Mouse (Mus musculus): ENCODE results near the gene Psmb7. TPM values are rescaled to one million over a fixed set of nuclear protein-coding genes. Genes with fewer than 3 reads are reported as not detected.

Gene Psmb7
- polyA plus RNA-seq, 1 experiment from 2014 or later = 162 TPM

DNA sequence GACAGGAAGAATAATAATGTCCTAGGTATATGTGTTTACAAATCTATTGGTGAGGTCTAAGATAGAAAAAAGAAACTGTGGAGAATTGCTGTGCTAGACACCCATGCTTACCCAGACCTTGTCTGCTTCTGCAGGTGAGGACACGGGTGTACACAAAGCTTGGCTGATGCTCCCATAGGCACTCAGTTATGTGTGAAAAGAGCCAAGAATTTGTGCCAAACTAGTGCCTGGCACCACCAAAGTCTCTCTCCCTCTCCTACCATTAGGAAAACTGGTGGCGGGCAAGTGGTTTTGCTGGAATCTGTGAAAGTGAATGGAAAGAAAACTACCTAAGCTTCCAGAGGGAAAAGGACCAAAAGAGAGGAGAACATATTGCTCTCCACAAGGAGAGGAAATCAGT, 45.5 kb downstream of the Psmb7 start:
- Histone ChIP-seq H3K27ac (replicated peaks) (no peak overlapping the region), H3K9me3 (ENCODE audit: control insufficient read depth, low read length) (no peaks in the 10 kb centered on the region), H3K4me1 (replicated peaks; ENCODE audit: control insufficient read depth, insufficient read depth) (no peaks in the 10 kb centered on the region), H3K4me2 (replicated peaks; ENCODE audit: low read depth) (no peak overlapping the region), H3K4me3 (ENCODE audit: low read depth, low read length) (no peak overlapping the region), H3K9ac (ENCODE audit: low read length) (no peak overlapping the region), H3K27me3 (ENCODE audit: control insufficient read depth, insufficient read depth, low read length) (no peaks in the 10 kb centered on the region), H3K36me3 (ENCODE audit: control insufficient read depth, insufficient read depth, low read length) (no peaks in the 10 kb centered on the region)
- ATAC-seq (ENCODE audit: low FRiP score, low TSS enrichment) (no peak), DNase-seq (ENCODE audit: low spot score) (no peak)
- TF ChIP-seq CTCF (IDR thresholded peaks at IDR 0.05; ENCODE audit: low read depth) (no peak), EP300 (optimal IDR thresholded peaks at IDR 0.05) (no peak)
- WGBS = 86% methylated on average over 2 of the region's 2 CpGs

DNA sequence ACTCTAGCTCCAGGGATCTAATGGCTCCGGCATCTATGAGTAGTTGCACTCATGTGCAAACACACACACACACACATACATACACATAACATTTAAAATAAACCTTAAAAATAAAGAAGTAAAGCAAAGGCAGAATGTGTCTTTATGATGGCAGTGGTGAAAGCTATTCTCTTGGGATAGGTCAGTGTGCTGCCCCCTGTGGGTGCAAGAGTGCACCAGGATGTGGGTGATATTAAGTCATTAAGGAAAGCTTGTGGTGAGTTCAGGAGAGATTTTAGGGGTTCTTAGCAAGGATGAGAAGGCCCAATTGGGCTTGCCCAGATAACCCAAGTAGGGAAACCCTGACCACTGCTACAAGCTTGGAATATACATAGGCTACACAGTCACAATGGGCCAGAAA, 46.0 kb downstream of the Psmb7 start:
- no peak overlapping the region for H3K4me3 ChIP-seq (ENCODE audit: low read depth, low read length)
- 88% methylated on average over 1 of the region's 1 CpGs for WGBS
- no peaks in the 10 kb centered on the region for H3K9me3 ChIP-seq (ENCODE audit: control insufficient read depth, low read length)
- TF ChIP-seq CTCF (IDR thresholded peaks at IDR 0.05; ENCODE audit: low read depth) (peak; percentile 61), EP300 (optimal IDR thresholded peaks at IDR 0.05) (no peak)
- H3K9ac ChIP-seq (ENCODE audit: low read length) = no peak overlapping the region
- H3K27ac ChIP-seq (replicated peaks) = no peak overlapping the region
- H3K4me2 ChIP-seq (replicated peaks; ENCODE audit: low read depth) = no peak overlapping the region
- ATAC-seq (ENCODE audit: low FRiP score, low TSS enrichment) (no peak), DNase-seq (ENCODE audit: low spot score) (no peak)
- H3K27me3 ChIP-seq (ENCODE audit: control insufficient read depth, insufficient read depth, low read length) = no peaks in the 10 kb centered on the region
- no peaks in the 10 kb centered on the region for H3K36me3 ChIP-seq (ENCODE audit: control insufficient read depth, insufficient read depth, low read length)
- H3K4me1 ChIP-seq (replicated peaks; ENCODE audit: control insufficient read depth, insufficient read depth) = no peaks in the 10 kb centered on the region

DNA sequence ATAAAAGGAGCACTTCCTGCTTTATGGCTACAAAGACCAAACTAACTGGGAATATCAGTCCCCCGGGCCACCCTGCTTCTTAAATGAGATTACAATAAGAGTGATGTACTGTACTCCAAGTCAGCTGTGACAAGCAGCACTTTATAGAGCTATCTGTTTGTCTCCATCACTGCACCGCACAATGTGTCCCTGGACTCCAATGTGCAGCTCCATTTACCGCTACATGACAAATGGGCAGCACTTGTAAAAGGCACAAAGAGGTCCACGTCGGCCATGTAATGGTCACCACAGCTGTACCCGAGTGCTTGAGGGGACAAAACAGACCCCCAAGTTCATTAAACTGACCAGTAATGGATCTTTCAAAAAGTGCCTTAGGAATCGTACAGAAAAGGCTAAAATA, 49.0 kb downstream of the Psmb7 start:
- no peak overlapping the region for H3K9ac ChIP-seq (ENCODE audit: low read length)
- H3K27ac ChIP-seq (replicated peaks) = no peak overlapping the region
- H3K9me3 ChIP-seq (ENCODE audit: control insufficient read depth, low read length) = no peaks in the 10 kb centered on the region
- no peaks in the 10 kb centered on the region for H3K27me3 ChIP-seq (ENCODE audit: control insufficient read depth, insufficient read depth, low read length)
- 67% methylated on average over 7 of the region's 7 CpGs for WGBS
- TF ChIP-seq CTCF (IDR thresholded peaks at IDR 0.05; ENCODE audit: low read depth) (no peak), EP300 (optimal IDR thresholded peaks at IDR 0.05) (no peak)
- H3K4me3 ChIP-seq (ENCODE audit: low read depth, low read length) = no peak overlapping the region
- no peak for DNase-seq (ENCODE audit: low spot score)
- no peak overlapping the region for H3K4me2 ChIP-seq (replicated peaks; ENCODE audit: low read depth)
- ATAC-seq (ENCODE audit: low FRiP score, low TSS enrichment) = no peak
- H3K4me1 ChIP-seq (replicated peaks; ENCODE audit: control insufficient read depth, insufficient read depth) = no peaks in the 10 kb centered on the region
- no peaks in the 10 kb centered on the region; the same call in 1 of the 2 replicates for H3K36me3 ChIP-seq (ENCODE audit: control insufficient read depth, insufficient read depth, low read length)

DNA sequence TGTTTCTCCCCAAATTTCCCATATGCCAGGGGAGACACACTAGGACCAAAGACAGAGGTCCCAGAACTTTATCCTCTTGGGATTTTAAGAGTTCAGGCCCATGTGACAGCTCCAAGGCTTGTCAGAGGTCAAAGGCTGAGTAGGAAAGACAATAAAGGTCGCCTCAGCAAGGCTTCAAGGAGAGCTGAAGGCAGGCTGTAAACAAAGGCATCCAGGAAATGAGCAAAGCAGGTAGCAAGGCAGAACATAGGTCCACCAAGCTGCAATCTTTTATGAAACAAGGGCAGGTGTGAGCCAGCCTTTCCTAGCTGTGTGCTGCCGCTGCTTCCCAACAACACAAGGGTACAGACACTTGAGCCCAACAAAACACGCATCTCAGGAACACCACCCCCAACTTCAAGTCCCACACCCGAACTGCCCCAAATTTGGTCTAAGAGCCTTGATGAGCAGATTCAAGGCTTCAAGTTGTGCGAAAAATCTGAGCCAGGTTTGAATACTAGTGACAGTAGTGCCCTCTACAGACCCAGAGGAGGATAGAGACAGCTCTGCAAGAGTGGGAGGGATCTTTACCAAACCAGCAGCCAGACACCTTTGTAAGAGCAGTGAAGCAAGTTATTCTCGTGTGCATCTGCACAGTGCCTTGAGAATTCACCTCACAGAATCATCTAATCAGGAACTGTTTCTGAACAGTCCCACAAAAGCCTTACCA, 52.0 kb downstream of the Psmb7 start:
- H3K4me2 ChIP-seq (replicated peaks; ENCODE audit: low read depth) = no peak overlapping the region
- no peak overlapping the region for H3K9ac ChIP-seq (ENCODE audit: low read length)
- no peaks in the 10 kb centered on the region for H3K27me3 ChIP-seq (ENCODE audit: control insufficient read depth, insufficient read depth, low read length)
- H3K9me3 ChIP-seq (ENCODE audit: control insufficient read depth, low read length) = no peaks in the 10 kb centered on the region
- ATAC-seq (ENCODE audit: low FRiP score, low TSS enrichment) (no peak), DNase-seq (ENCODE audit: low spot score) (no peak)
- TF ChIP-seq CTCF (IDR thresholded peaks at IDR 0.05; ENCODE audit: low read depth) = peak; percentile 73
- no peak for TF ChIP-seq EP300 (optimal IDR thresholded peaks at IDR 0.05)
- peaks cover 5% of the 10 kb centered on the region; the same call in 1 of the 2 replicates for H3K36me3 ChIP-seq (ENCODE audit: control insufficient read depth, insufficient read depth, low read length)
- H3K27ac ChIP-seq (replicated peaks) = no peak overlapping the region
- H3K4me1 ChIP-seq (replicated peaks; ENCODE audit: control insufficient read depth, insufficient read depth) = no peaks in the 10 kb centered on the region
- 50% methylated on average over 6 of the region's 6 CpGs for whole genome bisulfite sequencing
- H3K4me3 ChIP-seq (ENCODE audit: low read depth, low read length) = no peak overlapping the region

DNA sequence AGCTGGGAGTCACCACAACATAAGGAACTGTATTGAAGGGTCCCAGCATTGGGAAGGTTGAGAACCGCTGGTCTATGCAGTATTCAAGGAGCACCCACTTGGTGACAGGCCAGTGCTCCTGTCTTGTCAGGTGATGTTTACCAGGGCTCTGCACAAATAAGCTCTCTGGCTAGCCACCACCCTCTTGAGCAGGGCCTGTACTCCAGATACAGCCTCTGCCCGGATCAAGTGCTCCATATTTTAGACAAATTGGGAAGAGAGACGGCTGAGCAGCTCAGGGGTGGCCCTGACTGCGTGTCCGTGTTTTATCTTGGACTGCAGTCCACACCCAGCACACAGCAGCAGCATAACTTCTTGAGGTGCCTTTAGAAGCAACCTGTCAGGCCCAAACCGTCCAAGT, 57.2 kb downstream of the Psmb7 start:
- no peak overlapping the region for H3K4me3 ChIP-seq (ENCODE audit: low read depth, low read length)
- H3K4me1 ChIP-seq (replicated peaks; ENCODE audit: control insufficient read depth, insufficient read depth) = no peaks in the 10 kb centered on the region
- H3K27ac ChIP-seq (replicated peaks) = no peak overlapping the region
- DNase-seq (ENCODE audit: low spot score) (no peak), ATAC-seq (ENCODE audit: low FRiP score, low TSS enrichment) (no peak)
- H3K9me3 ChIP-seq (ENCODE audit: control insufficient read depth, low read length) = no peaks in the 10 kb centered on the region
- peaks cover 9% of the 10 kb centered on the region; the same call in 1 of the 2 replicates for H3K36me3 ChIP-seq (ENCODE audit: control insufficient read depth, insufficient read depth, low read length)
- H3K27me3 ChIP-seq (ENCODE audit: control insufficient read depth, insufficient read depth, low read length) = no peaks in the 10 kb centered on the region
- no peak for TF ChIP-seq EP300 (optimal IDR thresholded peaks at IDR 0.05)
- TF ChIP-seq CTCF (IDR thresholded peaks at IDR 0.05; ENCODE audit: low read depth) = no peak
- 58% methylated on average over 6 of the region's 6 CpGs for WGBS
- no peak overlapping the region for H3K4me2 ChIP-seq (replicated peaks; ENCODE audit: low read depth)
- no peak overlapping the region for H3K9ac ChIP-seq (ENCODE audit: low read length)

DNA sequence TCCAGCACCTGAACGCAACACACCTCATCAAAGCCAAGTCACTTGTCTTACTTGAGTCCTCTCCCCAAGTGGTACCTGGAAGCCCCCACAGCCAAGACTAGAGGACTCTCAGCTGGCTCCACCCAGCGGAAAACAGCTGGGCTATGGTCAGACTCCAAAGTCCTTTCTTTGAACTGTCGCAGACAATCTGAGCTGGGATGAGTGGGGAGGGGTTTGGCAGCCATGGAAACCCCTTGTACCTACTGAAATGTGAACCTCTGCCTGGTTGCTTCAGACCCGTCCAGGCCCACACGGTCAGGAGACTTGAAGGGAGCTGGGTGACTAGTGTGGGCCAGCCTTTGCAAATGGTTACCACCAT, 58.5 kb downstream of the Psmb7 start:
- 48% methylated on average over 5 of the region's 5 CpGs for WGBS
- H3K4me2 ChIP-seq (replicated peaks; ENCODE audit: low read depth) = no peak overlapping the region
- DNase-seq (ENCODE audit: low spot score) = no peak
- no peak overlapping the region for H3K9ac ChIP-seq (ENCODE audit: low read length)
- no peak for ATAC-seq (ENCODE audit: low FRiP score, low TSS enrichment)
- no peaks in the 10 kb centered on the region for H3K9me3 ChIP-seq (ENCODE audit: control insufficient read depth, low read length)
- peaks cover 9% of the 10 kb centered on the region; the same call in 1 of the 2 replicates for H3K36me3 ChIP-seq (ENCODE audit: control insufficient read depth, insufficient read depth, low read length)
- no peak for TF ChIP-seq EP300 (optimal IDR thresholded peaks at IDR 0.05)
- no peak for TF ChIP-seq CTCF (IDR thresholded peaks at IDR 0.05; ENCODE audit: low read depth)
- H3K4me1 ChIP-seq (replicated peaks; ENCODE audit: control insufficient read depth, insufficient read depth) = no peaks in the 10 kb centered on the region
- H3K4me3 ChIP-seq (ENCODE audit: low read depth, low read length) = no peak overlapping the region
- H3K27ac ChIP-seq (replicated peaks) = no peak overlapping the region
- H3K27me3 ChIP-seq (ENCODE audit: control insufficient read depth, insufficient read depth, low read length) = no peaks in the 10 kb centered on the region
